Mouse (Mus musculus) kidney, postnatal 36 days (tissue): ENCODE results near the gene Egln3.

Source experiments
- DNase-seq, 2 experiments: peaks; one replicate each; pipeline ENCODE4 v3.0.0; 2021 to 2022; ENCODE audit warnings: mixed read lengths in 2 of 2

The Egln3 gene

DNA sequence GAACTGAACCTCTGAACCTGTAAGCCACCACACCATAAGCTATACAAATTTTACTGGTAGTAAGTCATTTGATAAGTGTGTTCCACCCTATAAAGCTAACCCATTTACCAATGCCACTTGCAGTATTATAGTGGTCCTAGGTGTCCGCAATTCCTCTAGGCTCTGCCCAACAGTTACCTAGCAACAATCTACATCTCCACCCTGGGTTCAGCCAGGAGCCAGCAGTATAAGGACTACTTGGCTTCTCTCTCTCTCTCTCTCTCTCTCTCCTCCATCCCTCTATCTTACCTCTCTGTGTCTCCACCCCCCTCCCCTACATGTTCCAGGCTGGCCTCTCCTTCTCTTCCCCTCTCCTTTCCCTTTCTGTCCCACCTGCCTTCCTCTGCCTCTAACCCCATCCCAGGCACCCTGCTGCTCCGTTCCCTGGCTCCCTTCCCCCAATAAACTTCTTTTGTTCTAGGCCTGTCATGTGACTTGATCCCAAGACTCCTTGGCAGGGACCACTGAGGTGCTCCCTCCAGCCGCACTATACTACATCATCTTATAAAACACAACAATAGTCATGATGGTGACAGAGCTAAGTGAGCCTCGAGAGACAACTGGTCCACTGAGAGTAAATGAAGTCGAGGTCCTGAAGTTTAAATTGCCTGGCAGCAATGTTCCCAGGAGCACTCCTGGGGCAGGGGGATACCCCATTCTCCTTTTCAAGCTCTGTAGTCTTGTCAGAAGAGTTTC lies 42.0 kb downstream of the Egln3 start:
- no peak for DNase-seq

DNA sequence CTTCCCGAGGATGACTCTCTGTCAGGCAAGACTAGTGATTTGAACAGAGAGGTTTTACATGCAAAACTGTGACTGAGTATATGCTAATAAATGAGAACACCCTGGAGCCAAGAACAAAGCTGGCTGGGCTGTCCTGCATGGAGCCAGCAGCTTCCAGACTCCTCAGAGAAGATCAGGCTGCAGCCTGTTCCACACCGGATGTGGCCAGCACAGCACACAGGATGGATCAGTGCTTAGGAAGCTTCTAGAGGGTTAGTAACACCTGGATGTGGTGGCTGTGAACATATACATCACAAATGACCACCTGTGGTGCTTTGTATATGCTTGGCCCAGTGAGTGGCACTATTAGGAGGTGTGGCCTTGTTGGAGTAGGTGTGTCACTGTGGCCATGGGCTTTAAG lies 43.4 kb downstream of the Egln3 start:
- peak in 1 of 2 experiments; percentile 11 for DNase-seq

DNA sequence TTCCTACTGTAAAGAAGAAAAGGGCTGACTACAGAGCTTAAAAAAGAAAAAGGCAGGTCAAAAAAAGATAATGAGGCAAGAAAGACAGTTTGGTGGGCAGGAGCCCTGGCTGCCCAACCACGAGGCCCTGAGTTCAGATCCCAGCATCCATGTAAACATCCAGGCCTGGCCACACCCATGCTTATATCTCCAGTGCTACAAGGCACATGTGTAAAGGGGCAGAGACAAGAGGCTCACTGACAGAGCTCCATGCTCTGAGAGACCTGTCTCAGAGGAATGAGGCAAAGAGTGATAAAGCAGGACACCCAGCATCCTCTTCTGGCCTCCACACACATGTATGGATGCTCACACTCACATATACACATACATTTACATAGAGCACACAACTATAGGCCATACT lies 48.9 kb downstream of the Egln3 start:
- no peak for DNase-seq

DNA sequence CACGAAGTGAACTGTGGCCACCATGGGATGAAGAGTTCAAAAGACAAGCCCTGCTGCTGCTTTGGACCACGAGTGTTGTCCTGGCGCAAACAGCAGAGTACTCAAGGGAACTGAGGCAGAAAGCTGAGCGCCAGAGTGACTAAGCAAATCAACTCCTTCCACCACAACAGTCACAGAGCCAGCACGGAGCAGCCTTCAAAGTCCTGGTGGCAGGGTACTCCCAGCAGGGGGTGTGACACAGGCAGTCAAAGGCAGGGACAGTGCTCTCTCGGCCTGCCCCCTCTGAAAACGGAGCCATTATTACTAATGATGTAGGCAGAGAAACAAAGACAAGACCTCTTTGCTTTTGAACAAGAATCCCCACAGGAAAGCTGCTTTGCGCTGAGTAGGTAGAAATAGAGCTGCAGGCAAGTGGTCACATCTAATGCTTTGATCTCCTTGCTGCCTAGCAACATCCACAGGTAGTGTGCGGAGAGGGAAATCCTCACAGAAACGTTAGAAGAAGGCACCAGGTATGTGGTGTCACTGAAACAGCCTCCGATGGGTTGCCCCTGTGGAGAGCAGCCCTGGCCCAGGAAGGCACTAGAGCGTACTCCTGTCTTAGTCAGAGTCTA lies 56.6 kb downstream of the Egln3 start:
- DNase-seq = no peak
